Mouse (Mus musculus) embryonic fibroblast, embryonic 13.5 days (primary cell): ENCODE measurements at regions not wholly inside any gene's neighbourhood (a gene's known extent, or its start where the extent isn't known, plus 50 kb on each side); places are given as distances from the start of the nearest gene placed in this dataset.

Experiments used
- CTCF ChIP-seq: IDR thresholded peaks from 2 replicates; pipeline ENCODE4 v1.5.1; 2011; ENCODE audit warnings: mild to moderate bottlenecking, control low read depth, low read length, moderate library complexity, borderline replicate concordance; ENCODE audit not compliant: insufficient read depth
- POLR2A ChIP-seq: IDR thresholded peaks from 2 replicates; pipeline ENCODE4 v1.6.1; 2011; ENCODE audit warnings: low read depth, mild to moderate bottlenecking, control low read depth, low read length, moderate library complexity

- TF ChIP-seq POLR2A (no peak), CTCF (no peak)
These were observed 255.6 kb downstream of the Gpd2 start for GRCm38 (mm10) chr2:57492914-57493621.
